Mouse (Mus musculus) left cerebral cortex, adult 6 months (tissue): ENCODE results near the gene 4833423E24Rik. TPM values are rescaled to one million over a fixed set of nuclear protein-coding genes. Genes with fewer than 3 reads are reported as not detected.

ENCODE experiments used
- long read RNA-seq, 2 experiments: library from polyadenylated mRNA; unstranded; transcript quantifications; one replicate each; pipeline ENCODE4 v2.0.0; 2019 to 2020
- polyA plus RNA-seq: library from polyadenylated mRNA; unstranded; fragments of <200 nt; fragmentation: Nextera tagmentation; gene quantifications from 2 replicates; pipeline ENCODE4 v1.2.3, GENCODE M21; 2021

The 4833423E24Rik gene
- not detected in 2 replicates for polyA plus RNA-seq
- long read RNA-seq, experiment 1, partial matches to known transcripts = 0 of 1 reads
- long read RNA-seq, experiment 1, other reads (novel, unspliced or antisense) = 0 of 1 reads
- long read RNA-seq, experiment 2 = 0 reads

GRCm38 (mm10) chr2:85518879-85519278 lies at the start of gene 4833423E24Rik:
Gene 4833423E24Rik, minus strand, starts transcription at chr2:85519024.

GRCm38 (mm10) chr2:85443539-85443938 lies 75.3 kb downstream of the 4833423E24Rik start, which contains the start of gene Olfr995:
Gene Olfr995, minus strand, starts transcription at chr2:85443639.

DNA sequence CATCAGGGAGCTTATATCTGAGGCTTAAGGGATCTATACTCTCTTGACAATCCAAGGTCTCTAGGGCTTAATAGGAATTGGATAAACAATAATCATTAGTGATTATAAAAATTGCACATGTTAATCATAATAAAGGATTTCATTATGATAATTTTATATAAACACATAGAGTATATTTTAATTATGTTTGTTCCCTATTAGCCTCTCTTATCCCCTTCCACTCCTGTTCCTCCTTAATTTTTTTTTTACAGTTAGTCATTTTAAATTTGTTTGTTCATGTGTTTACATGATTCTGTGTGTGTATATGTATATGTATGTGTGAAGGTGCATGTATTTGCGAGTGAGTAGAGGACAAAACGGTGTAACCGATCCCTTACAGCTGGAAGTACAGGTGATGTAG lies 82.5 kb downstream of the 4833423E24Rik start, which contains the start of gene Olfr994:
TSS of gene Olfr994 (minus strand) at position 101 of the 400 bp plus-strand sequence.

Other genes with a start within 250 kb of the 4833423E24Rik start
- gene Olfr987, start 179.7 kb downstream of the 4833423E24Rik start, polyA plus RNA-seq = not detected in 2 replicates
- gene Olfr988, start 155.8 kb downstream of the 4833423E24Rik start, polyA plus RNA-seq = not detected in 2 replicates
- not detected in 2 replicates for gene Olfr992, start 109.6 kb downstream of the 4833423E24Rik start, polyA plus RNA-seq
- gene Olfr993, start 104.1 kb downstream of the 4833423E24Rik start, polyA plus RNA-seq = not detected in 2 replicates
- gene Olfr994, start 82.6 kb downstream of the 4833423E24Rik start, polyA plus RNA-seq = not detected in 2 replicates
- not detected in 2 replicates for gene Olfr995, start 75.4 kb downstream of the 4833423E24Rik start, polyA plus RNA-seq
- gene Olfr996, start 60.2 kb upstream of the 4833423E24Rik start, polyA plus RNA-seq = not detected in 2 replicates
- not detected in 2 replicates for gene Olfr998, start 69.9 kb upstream of the 4833423E24Rik start, polyA plus RNA-seq
- not detected in 2 replicates for gene Olfr1000, start 92.9 kb upstream of the 4833423E24Rik start, polyA plus RNA-seq
- not detected in 2 replicates for gene Olfr1002, start 131.7 kb upstream of the 4833423E24Rik start, polyA plus RNA-seq
- gene Olfr154, start 145.4 kb upstream of the 4833423E24Rik start, polyA plus RNA-seq = not detected in 2 replicates
- not detected in 2 replicates for gene Olfr1006, start 159.7 kb upstream of the 4833423E24Rik start, polyA plus RNA-seq
- not detected in 2 replicates for gene Olfr1008, start 170.4 kb upstream of the 4833423E24Rik start, polyA plus RNA-seq
- not detected in 2 replicates for gene Olfr1009, start 196.4 kb upstream of the 4833423E24Rik start, polyA plus RNA-seq
- gene Olfr1012, start 243.7 kb upstream of the 4833423E24Rik start, polyA plus RNA-seq = not detected in 2 replicates
- not detected in 2 replicates for gene Olfr1013, start 248.1 kb upstream of the 4833423E24Rik start, polyA plus RNA-seq